Mouse (Mus musculus) heart, postnatal 0 days (tissue): ENCODE results near the gene Atxn2. TPM values are rescaled to one million over a fixed set of nuclear protein-coding genes. Genes with fewer than 3 reads are reported as not detected.
"Not testable (repeated sequence)": the region's sequence is repeated elsewhere in the genome, so short reads cannot be mapped to it uniquely, and the experiment has no call there.

ENCODE experiments used
- ATAC-seq: fragments of 200-750 bp; cut with Nextera tagmentation; 2 replicates; pipeline ENCODE4 v1.8.0; 2017; ENCODE audit warnings: low read depth, moderate number of reproducible peaks, moderate library complexity; ENCODE audit not compliant: insufficient read depth
- DNase-seq: peaks from one replicate; pipeline ENCODE4 v3.0.0-alpha.2; 2016; ENCODE audit warnings: low spot score
- H3K27ac ChIP-seq: fragments of 300-500 bp; sonication (generic); 2 replicates; pipeline ENCODE4 v1.5.1; 2014; ENCODE audit warnings: low read depth, mild to moderate bottlenecking
- H3K27me3 ChIP-seq: fragments of 300-500 bp; sonication (generic); 2 replicates; pipeline ENCODE4 v1.6.1; 2014; ENCODE audit warnings: low read length, mixed read lengths; ENCODE audit not compliant: control insufficient read depth, insufficient read depth
- H3K36me3 ChIP-seq: fragments of 300-500 bp; sonication (generic); replicated peaks from 2 replicates; pipeline ENCODE4 v1.6.1; 2014; ENCODE audit warnings: low read length, mixed read lengths; ENCODE audit not compliant: control insufficient read depth, insufficient read depth
- H3K4me1 ChIP-seq: fragments of 300-500 bp; sonication (generic); 2 replicates; pipeline ENCODE4 v1.6.1; 2014; ENCODE audit warnings: antibody characterized with exemption; ENCODE audit not compliant: control insufficient read depth, insufficient read depth
- H3K4me2 ChIP-seq: fragments of 300-500 bp; sonication (generic); 2 replicates; pipeline ENCODE4 v1.6.1; 2014; ENCODE audit warnings: low read depth, mild to moderate bottlenecking, low read length, moderate library complexity
- H3K4me3 ChIP-seq: fragments of 300-500 bp; sonication (generic); 2 replicates; pipeline ENCODE4 v1.5.1; 2014; ENCODE audit warnings: low read depth, low read length
- H3K9ac ChIP-seq: fragments of 300-500 bp; sonication (generic); replicated peaks from 2 replicates; pipeline ENCODE4 v1.6.1; 2014; ENCODE audit warnings: low read depth, low read length, mixed read lengths
- H3K9me3 ChIP-seq: fragments of 300-500 bp; sonication (generic); replicated peaks from 2 replicates; pipeline ENCODE4 v1.6.1; 2016; ENCODE audit warnings: low read length; ENCODE audit not compliant: control insufficient read depth
- CTCF ChIP-seq: IDR thresholded peaks from 2 replicates; pipeline ENCODE4 v1.5.1; 2016; ENCODE audit warnings: antibody characterized with exemption, control low read depth, low read depth
- EP300 ChIP-seq: IDR thresholded peaks from 2 replicates; pipeline ENCODE4 v1.6.1; 2016; ENCODE audit warnings: antibody characterized with exemption, low read depth
- WGBS: fragments of 180-500 bp; shearing (Covaris S2); extraction: QIAGEN DNeasy Blood & Tissue Kit; methylation state at CpG from one replicate; pipeline ENCODE4 v1.1.7; 2014; 5-methylcytosine and 5-hydroxymethylcytosine counted together
- polyA plus RNA-seq: library from polyadenylated mRNA; unstranded; fragments of >200 nt; fragmentation: Nextera tagmentation; extraction: Ambion mirVana; gene quantifications from 2 replicates; pipeline ENCODE4 v1.2.1, GENCODE M21; 2015
- total RNA-seq: library from RNA; depleted of rRNA; stranded (reverse); fragments of >200 nt; gene quantifications from 2 replicates; pipeline ENCODE4 v1.2.3, GENCODE M21; 2014; ENCODE audit warnings: low replicate concordance

Gene Atxn2
- total and polyA plus RNA-seq, 2 experiments from 2014 or later = 41.2 to 41.7 TPM

DNA sequence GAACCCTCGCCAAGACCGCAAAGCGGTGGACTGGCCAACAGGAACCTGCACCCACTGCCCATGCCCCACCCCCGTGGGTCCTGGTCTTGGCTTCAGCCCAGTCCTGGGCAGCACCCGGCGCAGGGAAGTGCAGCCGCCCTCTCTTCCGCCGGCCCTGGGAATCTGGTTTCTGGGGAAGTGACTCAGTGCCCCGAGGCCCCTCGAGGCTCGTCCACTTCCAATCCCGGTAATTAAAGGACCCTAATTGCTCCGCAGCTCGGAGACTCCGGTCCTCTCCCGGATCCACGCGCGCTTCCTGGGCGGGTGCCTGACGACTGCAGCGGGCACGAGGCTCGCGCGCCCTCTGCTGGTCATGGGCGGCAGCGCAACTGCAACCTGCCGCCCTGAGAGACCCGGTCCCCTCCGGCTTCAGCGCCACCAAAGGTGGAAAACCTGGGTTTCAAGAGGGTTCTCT lies 131.6 kb downstream of the Atxn2 start:
- ATAC-seq = peak; percentile 64
- Histone ChIP-seq H3K4me1 (peaks cover 14% of the 10 kb centered on the region), H3K4me2 (peak overlapping the region; percentile 78), H3K27ac (peak overlapping the region; percentile 62), H3K9ac (peak overlapping the region; percentile 52; the same call in 1 of the 2 replicates), H3K36me3 (no peaks in the 10 kb centered on the region), H3K4me3 (peak overlapping the region; percentile 51), H3K27me3 (peaks cover 16% of the 10 kb centered on the region; the same call in 1 of the 2 replicates), H3K9me3 (no peaks in the 10 kb centered on the region)
- WGBS = under 1% methylated on average over 33 of the region's 33 CpGs
- DNase-seq = peak; percentile 74
- peak; percentile 42; the same call in 1 of the 2 replicates for TF ChIP-seq EP300
- peak; percentile 97 for TF ChIP-seq CTCF

- 14% methylated on average over 17 of the region's 17 CpGs for WGBS
- H3K27ac ChIP-seq = no peak overlapping the region
- no peak for ATAC-seq
These were observed 132.2 kb downstream of the Atxn2 start for GRCm38 (mm10) chr5:121843138-121843905.

DNA sequence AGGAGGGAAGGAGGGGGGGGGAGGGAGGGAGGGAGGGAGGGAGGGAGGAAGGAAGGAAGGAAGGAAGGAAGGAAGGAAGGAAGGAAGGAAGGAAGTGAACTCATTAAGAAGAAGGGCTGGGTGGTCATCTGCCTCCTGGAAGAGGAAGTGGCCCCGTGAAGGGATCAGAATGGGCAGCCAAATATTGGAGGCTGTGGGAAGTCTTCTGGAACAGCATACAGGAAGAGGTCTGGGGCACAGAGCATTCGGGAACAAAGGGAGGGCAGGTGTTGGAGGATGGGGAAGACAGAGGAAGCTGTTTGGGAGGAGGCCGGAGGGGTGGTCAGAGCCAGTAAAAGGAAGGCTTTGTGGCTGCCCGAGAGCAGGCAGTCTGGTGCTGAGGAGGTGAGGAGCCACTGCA lies 134.2 kb downstream of the Atxn2 start:
- DNase-seq = no peak
- no peak overlapping the region for H3K27ac ChIP-seq

More at GRCm38 (mm10) chr5:121843138-121843905, 132.2 kb downstream of the Atxn2 start:
- no peak overlapping the region for H3K9ac ChIP-seq
- H3K4me2 ChIP-seq = peak overlapping the region; percentile 78
- peaks cover 8% of the 10 kb centered on the region for H3K4me1 ChIP-seq
- no peaks in the 10 kb centered on the region for H3K9me3 ChIP-seq
- TF ChIP-seq EP300 (no peak), CTCF (no peak)
- peaks cover 16% of the 10 kb centered on the region; the same call in 1 of the 2 replicates for H3K27me3 ChIP-seq
- H3K36me3 ChIP-seq = no peaks in the 10 kb centered on the region
- peak overlapping the region; percentile 51 for H3K4me3 ChIP-seq
- no peak for DNase-seq

GRCm38 (mm10) chr5:121846322-121846721 lies 135.2 kb downstream of the Atxn2 start:
- H3K36me3 ChIP-seq = no peaks in the 10 kb centered on the region
- peaks cover 27% of the 10 kb centered on the region for H3K4me1 ChIP-seq
- no peak overlapping the region for H3K27ac ChIP-seq
- H3K4me3 ChIP-seq = no peak overlapping the region
- DNase-seq (no peak), ATAC-seq (no peak)
- no peaks in the 10 kb centered on the region for H3K9me3 ChIP-seq
- no peak overlapping the region for H3K9ac ChIP-seq
- H3K4me2 ChIP-seq = no peak overlapping the region
- no peak for TF ChIP-seq CTCF
- TF ChIP-seq EP300 = no peak
- peaks cover 16% of the 10 kb centered on the region; the same call in 1 of the 2 replicates for H3K27me3 ChIP-seq
- 76% methylated on average over 11 of the region's 11 CpGs for WGBS

More for the DNA sequence above, 134.2 kb downstream of the Atxn2 start:
- H3K4me3 ChIP-seq = no peak overlapping the region
- no peaks in the 10 kb centered on the region for H3K36me3 ChIP-seq
- H3K27me3 ChIP-seq = peaks cover 16% of the 10 kb centered on the region; the same call in 1 of the 2 replicates
- peaks cover 18% of the 10 kb centered on the region for H3K4me1 ChIP-seq
- 42% methylated on average over 4 of the region's 4 CpGs for WGBS
- H3K9me3 ChIP-seq = no peaks in the 10 kb centered on the region
- ATAC-seq = no peak
- H3K4me2 ChIP-seq = no peak overlapping the region
- TF ChIP-seq CTCF (no peak), EP300 (no peak)
- H3K9ac ChIP-seq = no peak overlapping the region

GRCm38 (mm10) chr5:121847269-121847668 lies 136.1 kb downstream of the Atxn2 start:
- H3K27ac ChIP-seq, ATAC-seq, H3K9me3 ChIP-seq, H3K4me3 ChIP-seq, H3K36me3 ChIP-seq, H3K9ac ChIP-seq, H3K4me2 ChIP-seq, DNase-seq: not testable (repeated sequence)
- Histone ChIP-seq H3K27me3 (peaks cover 16% of the 10 kb centered on the region; the same call in 1 of the 2 replicates), H3K4me1 (peaks cover 31% of the 10 kb centered on the region)
- 78% methylated on average over 3 of the region's 3 CpGs for WGBS
